8 mouse cellular contexts compared by ENCODE assay signal in genomic region chr4:76327346-76327745, GRCm38 (mm10).
DNase-seq lines count a peak whose midpoint lies in the region; ATAC-seq and TF ChIP-seq lines count a peak whose summit lies in the region.

No protein-coding gene starts in this region.

- peak; percentile 34 for DNase-seq in retina, adult 2 months (ENCODE audit: low read depth, low spot score)
- DNase-seq in thymus, adult 2 months, result no peak
- no peak for DNase-seq in right cerebral cortex, postnatal 36 days (ENCODE audit: low spot score in 2 of 2)

- no peaks in the 10 kb centered on the region for H3K4me1 ChIP-seq in brown adipose tissue, adult 24 weeks (ENCODE audit: control insufficient read depth, insufficient read depth, insufficient read length, low read length)
- peaks cover 27% of the 10 kb centered on the region for H3K4me1 ChIP-seq in forebrain, embryonic 15.5 days
- H3K4me1 ChIP-seq in hindbrain, embryonic 16.5 days (ENCODE audit: control insufficient read depth, insufficient read depth, low read depth, low read length), result peaks cover 28% of the 10 kb centered on the region
- no peaks in the 10 kb centered on the region for H3K4me1 ChIP-seq in liver, embryonic 12.5 days
- no peaks in the 10 kb centered on the region for H3K4me1 ChIP-seq in thymus, adult 2 months (replicated peaks; ENCODE audit: control insufficient read depth, insufficient read depth, low read length)

- peak overlapping the region; percentile 2 for H3ac ChIP-seq in C2C12 (ENCODE audit: control insufficient read depth, insufficient read length, low read depth)

- ATAC-seq in forebrain, embryonic 15.5 days (replicated peaks), result peak; percentile 30
- peak; percentile 77 for ATAC-seq in hindbrain, embryonic 16.5 days
- ATAC-seq in liver, embryonic 12.5 days, result no peak

- no peaks in the 10 kb centered on the region for H3K79me2 ChIP-seq in C2C12 (ENCODE audit: control insufficient read depth, insufficient read depth)

- H3K4me2 ChIP-seq in forebrain, embryonic 15.5 days (replicated peaks), result peak overlapping the region; percentile 27
- peak overlapping the region; percentile 50 for H3K4me2 ChIP-seq in hindbrain, embryonic 16.5 days (ENCODE audit: low read length)
- peak overlapping the region; percentile 33 for H3K4me2 ChIP-seq in liver, embryonic 12.5 days

- no peaks in the 10 kb centered on the region for H3K36me3 ChIP-seq in C2C12 (ENCODE audit: control insufficient read depth, insufficient read depth)
- H3K36me3 ChIP-seq in forebrain, embryonic 15.5 days, result no peaks in the 10 kb centered on the region
- H3K36me3 ChIP-seq in hindbrain, embryonic 16.5 days (ENCODE audit: control insufficient read depth, insufficient read depth, low read length), result no peaks in the 10 kb centered on the region
- no peaks in the 10 kb centered on the region for H3K36me3 ChIP-seq in liver, embryonic 12.5 days
- no peaks in the 10 kb centered on the region for H3K36me3 ChIP-seq in thymus, adult 2 months (ENCODE audit: control insufficient read depth, insufficient read depth, low read length)

- no peak for TF ChIP-seq POLR2A in thymus, adult 2 months (IDR thresholded peaks at IDR 0.05; ENCODE audit: control insufficient read depth, extremely low read depth, insufficient read depth, low read length, poor library complexity)

- WGBS in forebrain, embryonic 15.5 days, result 15% methylated on average over 11 of the region's 11 CpGs
- 11% methylated on average over 11 of the region's 11 CpGs for WGBS in hindbrain, embryonic 16.5 days
- WGBS in liver, embryonic 12.5 days (ENCODE audit: insufficient replicate concordance), result 33% methylated on average over 11 of the region's 11 CpGs
- 44% methylated on average over 11 of the region's 11 CpGs for WGBS in thymus, adult 2 months

- TF ChIP-seq CTCF in C2C12 (IDR thresholded peaks at IDR 0.05; ENCODE audit: control insufficient read depth, insufficient read depth, insufficient read length), result no peak
- TF ChIP-seq CTCF in thymus, adult 2 months (IDR thresholded peaks at IDR 0.05; ENCODE audit: borderline replicate concordance, control insufficient read depth, extremely low read depth, insufficient read depth, low read length, poor library complexity), result no peak

- no peaks in the 10 kb centered on the region for H3K9me3 ChIP-seq in forebrain, embryonic 15.5 days
- H3K9me3 ChIP-seq in hindbrain, embryonic 16.5 days (ENCODE audit: control insufficient read depth, low read length), result no peaks in the 10 kb centered on the region
- no peaks in the 10 kb centered on the region for H3K9me3 ChIP-seq in liver, embryonic 12.5 days (replicated peaks)

- no peaks in the 10 kb centered on the region for H3K79me3 ChIP-seq in C2C12 (ENCODE audit: low read depth)

- H3K27me3 ChIP-seq in C2C12 (ENCODE audit: control insufficient read depth, insufficient read depth, insufficient read length), result no peaks in the 10 kb centered on the region
- H3K27me3 ChIP-seq in forebrain, embryonic 15.5 days, result no peaks in the 10 kb centered on the region
- no peaks in the 10 kb centered on the region for H3K27me3 ChIP-seq in hindbrain, embryonic 16.5 days (replicated peaks; ENCODE audit: control insufficient read depth, insufficient read depth, low read length)
- H3K27me3 ChIP-seq in liver, embryonic 12.5 days (replicated peaks), result no peaks in the 10 kb centered on the region
- H3K27me3 ChIP-seq in thymus, adult 2 months (ENCODE audit: control insufficient read depth, insufficient read depth, low read length), result no peaks in the 10 kb centered on the region

- H3K27ac ChIP-seq in brown adipose tissue, adult 24 weeks (replicated peaks; ENCODE audit: low read depth, low read length), result no peak overlapping the region
- peak overlapping the region; percentile 51; the same call in 1 of the 2 replicates for H3K27ac ChIP-seq in forebrain, embryonic 15.5 days (replicated peaks)
- peak overlapping the region; percentile 67 for H3K27ac ChIP-seq in hindbrain, embryonic 16.5 days (ENCODE audit: low read depth, low read length)
- H3K27ac ChIP-seq in liver, embryonic 12.5 days, result no peak overlapping the region
- no peak overlapping the region for H3K27ac ChIP-seq in thymus, adult 2 months (ENCODE audit: control insufficient read depth, insufficient read depth, low read length)

- no peak overlapping the region for H3K4me3 ChIP-seq in C2C12 (ENCODE audit: insufficient read depth, poor library complexity, severe bottlenecking)
- peak overlapping the region; percentile 35 for H3K4me3 ChIP-seq in brown adipose tissue, adult 24 weeks (ENCODE audit: insufficient read depth, low read depth, low read length)
- no peak overlapping the region for H3K4me3 ChIP-seq in forebrain, embryonic 15.5 days
- peak overlapping the region; percentile 14; the same call in 1 of the 2 replicates for H3K4me3 ChIP-seq in hindbrain, embryonic 16.5 days (ENCODE audit: low read length)
- no peak overlapping the region for H3K4me3 ChIP-seq in liver, embryonic 12.5 days
- H3K4me3 ChIP-seq in thymus, adult 2 months (ENCODE audit: control insufficient read depth, insufficient read depth, low read length), result no peak overlapping the region

- H3K9ac ChIP-seq in forebrain, embryonic 15.5 days (replicated peaks), result no peak overlapping the region
- H3K9ac ChIP-seq in hindbrain, embryonic 16.5 days (ENCODE audit: low read depth, low read length), result peak overlapping the region; percentile 9; the same call in 1 of the 2 replicates
- no peak overlapping the region for H3K9ac ChIP-seq in liver, embryonic 12.5 days

TF ChIP-seq in C2C12, 6 proteins besides CTCF, POLR2A, EP300 and RAD21:
- TF ChIP-seq FOSL1 (IDR thresholded peaks at IDR 0.05; ENCODE audit: insufficient read depth, low read length, poor library complexity, severe bottlenecking) (no peak), MAX (IDR thresholded peaks at IDR 0.05) (no peak), USF1 (IDR thresholded peaks at IDR 0.05; ENCODE audit: low read depth) (no peak), MYOD1 (IDR thresholded peaks at IDR 0.05; ENCODE audit: control insufficient read depth, insufficient read length, low read depth) (no peak), CEBPB (IDR thresholded peaks at IDR 0.05; ENCODE audit: low read depth) (no peak), MYOG (IDR thresholded peaks at IDR 0.05; ENCODE audit: control insufficient read depth, extremely low read depth, insufficient read length) (no peak)

Comparison
In these comparisons a context has a peak if more than half of its experiments do, and no peak if none do; other contexts are left out.
1. H3K4me3 ChIP-seq: peak in brown adipose tissue, adult 24 weeks (single experiment) and hindbrain, embryonic 16.5 days (single experiment); none in C2C12 (single experiment), forebrain, embryonic 15.5 days (single experiment), liver, embryonic 12.5 days (single experiment) and thymus, adult 2 months (single experiment).
2. H3K27ac ChIP-seq: peak in forebrain, embryonic 15.5 days (single experiment) and hindbrain, embryonic 16.5 days (single experiment); none in brown adipose tissue, adult 24 weeks (single experiment), liver, embryonic 12.5 days (single experiment) and thymus, adult 2 months (single experiment).
3. Peak in every context shown above with its lines, with median percentiles within 50 percentile points of each other: H3K4me2 ChIP-seq.